25 mouse cellular contexts compared by ENCODE assay signal in the genomic region with DNA sequence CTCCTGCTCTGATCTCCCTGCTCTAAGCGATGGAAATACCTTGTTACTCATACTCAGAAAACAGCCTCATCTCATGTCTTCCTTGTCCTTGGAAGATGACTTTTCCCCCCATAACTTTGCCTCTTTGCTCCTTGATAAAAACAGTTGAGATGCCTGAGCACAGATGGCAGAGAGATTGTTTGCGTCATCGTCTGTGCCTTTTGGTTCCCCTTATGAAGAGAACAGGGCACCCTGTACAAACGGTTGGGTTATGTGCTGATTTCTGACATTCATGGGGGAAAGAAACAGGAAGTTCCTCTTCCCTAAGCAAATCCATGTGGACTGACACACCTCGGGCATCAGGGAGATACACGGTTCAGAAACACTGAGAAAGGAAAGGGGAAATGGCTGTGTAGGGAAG.
DNase-seq lines count a peak whose midpoint lies in the region; ATAC-seq and TF ChIP-seq lines count a peak whose summit lies in the region.
"Had no signal": no experiment of that assay in that cellular context is flagged by ENCODE, and none has a peak within 500 bp of the region (broad histone marks: within the 10 kb centered on the region; RNA-seq: fewer than 3 reads in every experiment).

No protein-coding gene starts in this region.

- intact Hi-C loops in gastrocnemius, postnatal 36 days (cut with DNase I), result no loop called here

- H3K4me1 ChIP-seq in heart, embryonic 11.5 days (ENCODE audit: control insufficient read depth, insufficient read depth, low read length), result peaks cover 30% of the 10 kb centered on the region
- H3K4me1 ChIP-seq in lung, embryonic 14.5 days (ENCODE audit: insufficient read depth), result peaks cover 9% of the 10 kb centered on the region; the same call in 1 of the 2 replicates
- 0 out of 2 replicates have a peak, but pooled peaks cover 2% of the 10 kb centered on the region for H3K4me1 ChIP-seq in stomach, postnatal 0 days (replicated peaks; ENCODE audit: control insufficient read depth, insufficient read depth)
- H3K4me1 ChIP-seq: midbrain, embryonic 12.5 days; stomach, embryonic 15.5 days had no signal

- no peak for ATAC-seq in heart, embryonic 11.5 days (replicated peaks; ENCODE audit: insufficient number of reproducible peaks, low FRiP score, low TSS enrichment)
- ATAC-seq in lung, embryonic 14.5 days (ENCODE audit: insufficient read depth), result no peak
- peak; percentile 49 for ATAC-seq in common myeloid progenitor, adult 5-6 weeks (replicated peaks; ENCODE audit: low read depth, poor library complexity, severe bottlenecking)
- no peak for ATAC-seq in stomach, postnatal 0 days (ENCODE audit: low FRiP score, low TSS enrichment)
- ATAC-seq: forebrain, embryonic 14.5 days; hindbrain, postnatal 0 days; intestine, embryonic 16.5 days had no signal

- no peak for TF ChIP-seq CTCF in lung, embryonic 14.5 days (IDR thresholded peaks at IDR 0.05; ENCODE audit: low read depth)
- no peak for TF ChIP-seq CTCF in stomach, postnatal 0 days (IDR thresholded peaks at IDR 0.05; ENCODE audit: low read depth)

- H3K4me3 ChIP-seq in heart, embryonic 11.5 days (ENCODE audit: low read depth, low read length), result no peak overlapping the region
- H3K4me3 ChIP-seq in lung, embryonic 14.5 days (ENCODE audit: low read depth, low read length), result no peak overlapping the region
- H3K4me3 ChIP-seq in stomach, postnatal 0 days (ENCODE audit: low read depth, low read length), result no peak overlapping the region
- H3K4me3 ChIP-seq: embryonic facial prominence, embryonic 15.5 days; gastrocnemius, adult 2 months; layer of hippocampus, adult 2 months; limb, embryonic 10.5 days; midbrain, embryonic 12.5 days; neural tube, embryonic 15.5 days; stomach, embryonic 15.5 days had no signal

- no peak overlapping the region for H3K4me2 ChIP-seq in heart, embryonic 11.5 days
- H3K4me2 ChIP-seq in lung, embryonic 14.5 days, result no peak overlapping the region
- H3K4me2 ChIP-seq in stomach, postnatal 0 days (replicated peaks; ENCODE audit: low read depth), result no peak overlapping the region
- H3K4me2 ChIP-seq: embryonic facial prominence, embryonic 15.5 days; midbrain, embryonic 12.5 days; neural tube, embryonic 15.5 days; stomach, embryonic 15.5 days had no signal

- no peak for TF ChIP-seq EP300 in stomach, postnatal 0 days (optimal IDR thresholded peaks at IDR 0.05)

- H3K27ac ChIP-seq in heart, embryonic 11.5 days (ENCODE audit: low read depth, low read length), result 0 out of 2 replicates have a peak overlapping the region, but pooled peaks have one; percentile 1
- peak overlapping the region; percentile 42; the same call in 1 of the 2 replicates for H3K27ac ChIP-seq in lung, embryonic 14.5 days (ENCODE audit: low read depth)
- 0 out of 2 replicates have a peak overlapping the region, but pooled peaks have one; percentile 13 for H3K27ac ChIP-seq in stomach, postnatal 0 days (replicated peaks)
- H3K27ac ChIP-seq: embryonic facial prominence, embryonic 15.5 days; gastrocnemius, adult 2 months; hindbrain, postnatal 0 days; layer of hippocampus, adult 2 months; limb, embryonic 10.5 days; midbrain, embryonic 12.5 days; neural tube, embryonic 15.5 days; stomach, embryonic 15.5 days had no signal

- 49% methylated on average over 6 of the region's 6 CpGs for WGBS in heart, embryonic 11.5 days (ENCODE audit: insufficient replicate concordance)
- 33% methylated on average over 6 of the region's 6 CpGs for WGBS in lung, embryonic 14.5 days
- WGBS in stomach, postnatal 0 days, result 56% methylated on average over 6 of the region's 6 CpGs

- H3K27me3 ChIP-seq in heart, embryonic 11.5 days (ENCODE audit: control insufficient read depth, insufficient read depth, low read length), result no peaks in the 10 kb centered on the region
- no peaks in the 10 kb centered on the region for H3K27me3 ChIP-seq in lung, embryonic 14.5 days (ENCODE audit: insufficient read depth, low read length)
- H3K27me3 ChIP-seq in stomach, postnatal 0 days (ENCODE audit: control insufficient read depth, insufficient read depth, low read length), result no peaks in the 10 kb centered on the region
- H3K27me3 ChIP-seq: embryonic facial prominence, embryonic 15.5 days; midbrain, embryonic 12.5 days; neural tube, embryonic 15.5 days; stomach, embryonic 15.5 days had no signal

- H3K36me3 ChIP-seq in heart, embryonic 11.5 days (ENCODE audit: control insufficient read depth, insufficient read depth, low read length), result no peaks in the 10 kb centered on the region
- no peaks in the 10 kb centered on the region for H3K36me3 ChIP-seq in lung, embryonic 14.5 days (ENCODE audit: insufficient read depth)
- no peaks in the 10 kb centered on the region for H3K36me3 ChIP-seq in stomach, postnatal 0 days (ENCODE audit: control insufficient read depth, insufficient read depth, low read length)
- H3K36me3 ChIP-seq: embryonic facial prominence, embryonic 15.5 days; limb, embryonic 10.5 days; midbrain, embryonic 12.5 days; neural tube, embryonic 15.5 days; stomach, embryonic 15.5 days had no signal

- H3K9ac ChIP-seq in heart, embryonic 11.5 days (ENCODE audit: low read depth, low read length), result no peak overlapping the region
- no peak overlapping the region for H3K9ac ChIP-seq in lung, embryonic 14.5 days
- no peak overlapping the region for H3K9ac ChIP-seq in stomach, postnatal 0 days (ENCODE audit: low read length)
- H3K9ac ChIP-seq: embryonic facial prominence, embryonic 15.5 days; midbrain, embryonic 12.5 days; neural tube, embryonic 15.5 days; stomach, embryonic 15.5 days had no signal

- H3K9me3 ChIP-seq in heart, embryonic 11.5 days (replicated peaks; ENCODE audit: control insufficient read depth, low read length), result no peaks in the 10 kb centered on the region
- no peaks in the 10 kb centered on the region for H3K9me3 ChIP-seq in lung, embryonic 14.5 days (ENCODE audit: low read depth, low read length)
- no peaks in the 10 kb centered on the region for H3K9me3 ChIP-seq in stomach, postnatal 0 days (ENCODE audit: control insufficient read depth, low read length)
- H3K9me3 ChIP-seq: embryonic facial prominence, embryonic 15.5 days; limb, embryonic 10.5 days; midbrain, embryonic 12.5 days; neural tube, embryonic 15.5 days; stomach, embryonic 15.5 days had no signal

- DNase-seq in heart, adult 18-20 months, result no peak
- no peak for DNase-seq in lung, embryonic 14.5 days
- no peak for DNase-seq in lung, adult 18-20 months
- no peak for DNase-seq in stomach, postnatal 0 days (ENCODE audit: low spot score)
- no peak for DNase-seq in gastrocnemius, postnatal 36 days
- DNase-seq: cerebellum, adult 2 months; cerebellum, postnatal 36 days; gastrocnemius, adult 2 months; heart, postnatal 10 days; kidney, postnatal 25 days; right cerebral cortex, adult 18-20 months; right cerebral cortex, postnatal 4 days; thymus, adult 2 months; thymus, postnatal 4 days had no signal
